Mouse (Mus musculus) heart, adult 11 months (tissue): ENCODE results near the gene Gpr165.
A peak's percentile ranks its signal among the peaks of the same experiment; 100 is the strongest.

ENCODE experiments used
- DNase-seq: peaks from one replicate; pipeline ENCODE4 v3.0.0; 2022

The Gpr165 gene

DNA sequence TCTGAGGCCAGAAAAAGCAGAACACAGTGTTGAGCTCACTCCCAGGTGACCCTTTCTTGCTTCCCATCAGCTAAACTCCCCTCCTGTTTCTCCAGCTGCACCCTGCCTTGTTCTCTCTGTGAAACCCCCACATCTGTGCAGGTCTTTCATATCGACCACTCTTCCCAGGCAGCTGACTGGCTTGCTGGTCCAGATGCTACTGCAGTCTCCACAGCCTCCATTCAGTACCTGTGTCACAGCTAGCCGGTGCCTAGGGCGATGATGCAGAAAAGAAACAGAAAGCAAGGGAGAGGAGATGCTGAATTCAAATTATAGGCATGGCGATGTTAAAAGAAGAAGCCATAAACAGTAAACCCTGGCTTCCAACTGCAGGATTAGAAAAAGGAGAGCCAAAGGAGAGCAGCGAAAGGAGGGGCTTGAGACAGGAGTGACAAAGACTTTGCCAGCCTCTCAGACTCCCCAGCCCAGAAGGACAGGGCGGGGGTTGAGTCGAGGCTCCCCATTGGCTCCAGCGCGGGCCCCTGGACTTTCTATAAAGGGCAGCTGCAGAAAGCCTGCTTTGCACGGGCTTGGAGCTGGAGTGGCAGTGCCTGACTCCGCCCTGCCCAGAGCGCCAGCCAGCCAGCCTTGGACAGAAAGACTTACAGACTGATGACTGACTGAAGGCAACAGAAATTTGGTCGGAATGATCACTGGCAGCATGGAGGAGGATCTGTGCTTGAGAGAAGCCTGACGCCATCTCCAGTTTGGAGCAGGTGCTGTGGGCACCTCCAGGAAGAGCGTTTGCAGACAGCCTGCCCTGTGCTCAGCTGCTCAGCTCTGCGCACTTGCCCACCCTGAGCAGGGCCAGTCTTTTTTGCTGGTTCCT, at the start of gene Gpr165:
Gpr165 (plus strand) TSS at position 535 of the 868 bp plus-strand sequence.
- peak; percentile 90 for DNase-seq

DNA sequence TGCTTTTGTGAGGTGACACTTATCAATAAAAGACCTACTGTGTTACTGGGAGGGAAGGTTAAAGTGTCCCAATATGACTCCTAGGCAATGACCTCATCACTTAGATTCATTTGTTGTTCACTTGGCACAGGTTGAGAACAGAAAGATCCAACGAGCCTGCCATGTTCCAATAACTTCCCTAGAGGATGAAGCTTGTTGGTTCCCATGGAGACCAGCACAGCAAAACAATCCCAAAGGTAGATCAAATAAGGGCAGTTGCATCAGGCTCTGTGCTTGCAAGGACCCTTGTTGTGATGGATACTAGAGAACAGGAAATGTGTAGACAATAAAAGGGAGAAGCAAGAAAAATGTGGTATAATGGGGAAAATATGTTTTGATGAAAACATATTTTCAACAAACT, 38.4 kb upstream of the Gpr165 start:
- DNase-seq, result peak; percentile 84
